Mouse (Mus musculus) urinary bladder, postnatal 36 days (tissue): ENCODE results near the gene Dscaml1.

Source experiments
- DNase-seq, 2 experiments: peaks; one replicate each; pipeline ENCODE4 v3.0.0; 2022; ENCODE audit warnings: low spot score in 2 of 2, mixed read lengths in 1 of 2

The Dscaml1 gene

DNA sequence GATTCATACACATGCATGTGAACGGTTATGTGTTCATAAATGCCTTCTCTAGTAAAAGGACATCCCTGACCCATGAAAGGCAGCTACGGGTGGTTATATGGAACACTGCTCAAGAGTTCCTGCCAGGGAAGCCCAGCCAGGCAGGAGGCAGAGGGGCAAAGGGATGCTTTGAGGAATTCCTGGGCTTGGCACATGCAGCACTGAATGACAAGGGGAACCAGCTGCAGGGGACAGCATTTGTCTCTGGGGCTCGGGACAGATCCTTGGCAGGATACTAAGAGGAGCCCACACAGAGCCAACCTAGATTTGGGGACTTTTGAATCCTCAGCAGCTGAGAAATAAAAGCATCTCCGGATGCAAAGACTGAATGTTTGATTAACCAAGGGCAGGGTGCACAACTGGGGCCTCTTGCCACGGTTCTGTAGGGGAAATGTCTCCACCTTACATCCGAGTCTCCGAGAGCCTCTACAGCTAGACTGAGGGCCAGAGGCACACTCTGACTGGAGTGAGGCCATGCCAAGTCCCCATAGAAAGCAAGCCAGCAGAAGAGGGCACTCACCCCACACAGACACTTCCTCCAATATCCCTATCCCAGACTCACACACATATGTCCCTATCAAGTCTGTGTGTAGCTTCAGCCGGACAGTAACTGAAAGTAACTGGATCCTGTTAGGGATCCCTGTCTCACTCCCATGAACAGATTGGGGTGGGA, 251.7 kb downstream of the Dscaml1 start:
- DNase-seq = no peak

DNA sequence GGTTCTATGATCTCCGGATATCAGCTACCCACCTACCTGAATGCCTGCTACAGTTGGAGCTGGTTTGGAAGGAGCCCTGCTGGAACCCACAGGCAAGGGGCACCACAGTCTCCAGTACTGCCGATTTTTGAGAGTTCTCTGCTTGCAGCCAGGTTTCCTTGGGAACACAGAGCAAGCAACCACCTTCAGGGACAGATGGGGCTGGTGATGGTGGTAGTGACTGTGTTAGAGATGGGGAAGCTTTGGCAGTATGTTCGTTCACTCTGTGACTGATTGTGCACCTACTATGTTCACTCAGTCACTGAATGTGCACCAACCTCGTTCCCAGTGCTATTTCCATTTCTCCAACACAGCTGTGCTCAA, 252.2 kb downstream of the Dscaml1 start:
- no peak for DNase-seq

DNA sequence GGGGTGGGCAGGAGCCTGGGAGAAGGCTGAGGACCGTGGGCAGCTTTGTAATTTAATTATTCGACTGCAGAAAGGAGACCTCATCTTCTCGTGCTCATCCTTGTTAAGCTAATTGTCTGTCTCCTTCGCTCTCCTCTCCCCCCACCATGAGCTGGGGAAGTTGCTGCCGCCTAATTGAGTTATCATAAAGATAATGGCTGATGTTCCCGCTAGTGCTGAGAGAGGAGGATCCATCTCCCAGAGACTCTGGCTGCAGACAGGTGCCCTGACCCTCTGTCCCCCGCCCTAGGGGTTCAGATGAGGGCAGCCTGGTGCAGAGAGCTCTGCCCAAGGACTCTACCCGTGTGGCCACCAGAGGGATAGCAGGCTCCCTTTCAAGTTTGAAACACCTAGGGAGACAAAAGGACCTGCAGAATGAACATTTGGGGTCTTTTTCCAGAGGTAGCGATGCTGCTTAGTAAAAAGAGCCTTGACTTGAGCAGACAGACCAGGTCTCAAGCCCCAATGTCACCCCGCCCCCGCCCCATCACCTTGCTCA, 256.1 kb downstream of the Dscaml1 start:
- DNase-seq = no peak

DNA sequence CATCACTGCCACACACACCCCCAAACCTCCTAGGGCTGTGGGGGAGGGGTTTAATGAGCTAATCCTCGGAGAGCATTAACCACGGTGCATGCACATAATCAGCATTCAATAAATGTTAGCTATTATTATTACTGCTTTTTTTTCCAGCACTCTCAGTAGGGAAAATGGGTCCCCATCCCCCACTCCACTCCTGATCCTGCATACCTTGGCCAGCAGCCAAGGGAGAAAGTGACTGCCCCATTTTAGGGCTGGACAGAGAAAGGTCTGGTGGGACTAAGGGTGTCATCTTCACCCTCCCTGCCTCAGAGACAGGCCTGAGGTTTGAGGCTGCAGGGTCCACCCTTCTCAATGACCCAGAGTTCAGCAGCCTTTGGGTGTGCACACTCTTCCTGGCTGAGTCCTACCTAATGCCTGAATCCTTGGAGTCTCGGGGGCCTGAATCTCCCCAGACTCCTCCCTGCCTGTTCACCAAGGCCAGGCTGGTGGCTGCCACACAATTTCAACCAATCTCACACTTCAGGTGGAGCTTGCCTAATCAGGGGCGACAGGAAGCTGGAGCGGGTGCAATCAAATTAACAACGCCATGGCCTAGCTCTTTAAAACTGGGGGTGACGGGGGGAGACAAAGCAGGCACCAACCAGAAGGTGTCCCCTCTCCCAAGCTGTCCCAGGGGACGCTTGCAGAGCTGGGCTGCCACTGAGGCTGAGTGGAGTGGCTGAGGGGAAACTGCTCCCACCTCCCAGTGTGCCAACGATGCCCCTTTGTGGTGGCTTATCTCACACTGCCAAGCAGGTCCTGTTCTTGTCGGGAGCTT, 267.2 kb downstream of the Dscaml1 start:
- no peak for DNase-seq

- DNase-seq = no peak
Observed at GRCm38 (mm10) chr9:45694256-45694655, 267.8 kb downstream of the Dscaml1 start.

DNA sequence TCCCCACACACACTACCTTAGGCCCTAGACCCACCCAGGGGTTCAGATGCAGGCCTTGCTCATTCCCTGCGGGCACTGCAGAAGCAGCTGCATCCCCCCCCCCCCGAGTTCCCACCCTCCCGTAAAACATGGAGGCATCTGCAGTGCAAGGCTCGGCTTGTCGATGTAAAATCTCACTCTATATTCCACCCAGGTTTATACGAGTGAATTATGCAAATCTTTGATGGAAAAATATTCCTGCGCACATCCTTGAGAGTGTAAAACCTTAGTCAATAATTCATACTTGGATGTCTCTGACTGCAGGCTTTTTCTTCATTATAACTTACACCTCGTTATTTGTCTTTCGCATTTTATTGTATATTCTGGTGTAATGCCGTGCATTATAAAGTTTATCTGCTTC, 272.7 kb downstream of the Dscaml1 start:
- no peak for DNase-seq

DNA sequence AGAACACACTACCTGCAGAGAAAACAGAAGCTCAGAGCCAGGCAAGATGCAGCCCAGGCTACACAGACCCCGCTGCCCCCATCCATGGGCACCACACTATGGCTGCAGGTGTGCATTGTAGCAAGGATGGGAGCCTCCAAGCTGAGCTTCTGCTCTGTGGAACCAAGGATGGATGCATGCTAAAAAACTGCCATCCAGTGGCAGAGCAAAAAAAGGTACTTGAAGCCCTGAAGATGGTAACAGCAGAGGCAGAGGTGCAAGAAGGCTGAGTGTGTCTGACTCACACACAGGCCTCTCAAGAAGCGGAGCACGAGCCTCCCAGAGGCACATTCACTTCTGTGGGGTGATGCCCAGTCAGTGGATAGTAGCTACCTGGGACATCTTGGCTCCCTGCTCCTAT, 276.8 kb downstream of the Dscaml1 start:
- no peak for DNase-seq

- DNase-seq = no peak
Observed at GRCm38 (mm10) chr9:45704441-45704840, 278.0 kb downstream of the Dscaml1 start.

GRCm38 (mm10) chr9:45710300-45710699, 283.9 kb downstream of the Dscaml1 start:
- no peak for DNase-seq

GRCm38 (mm10) chr9:45715387-45715786, 289.0 kb downstream of the Dscaml1 start:
- DNase-seq = no peak

DNA sequence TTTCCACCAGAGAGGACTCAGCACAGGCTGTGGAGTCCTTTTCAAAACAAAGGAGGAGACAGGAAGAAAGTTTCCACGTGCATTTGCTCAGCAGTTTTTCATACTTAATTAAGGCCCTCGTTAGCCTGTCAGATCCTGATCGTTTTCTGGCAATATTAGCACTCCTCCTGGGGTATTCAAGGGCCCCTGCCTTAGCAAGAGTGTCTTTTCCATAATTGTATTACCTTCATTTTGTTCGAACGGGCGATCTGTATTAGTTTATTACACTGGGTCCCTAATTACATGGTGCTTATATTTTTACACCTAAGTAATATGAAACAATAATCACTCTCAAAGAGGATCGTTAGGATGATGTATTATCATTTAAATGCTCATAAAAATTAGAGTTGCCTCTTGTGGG, 293.6 kb downstream of the Dscaml1 start:
- DNase-seq = no peak

- no peak for DNase-seq
Observed at GRCm38 (mm10) chr9:45731851-45732250, 305.4 kb downstream of the Dscaml1 start.

- no peak for DNase-seq
Observed at GRCm38 (mm10) chr9:45733246-45733645, 306.8 kb downstream of the Dscaml1 start.

- DNase-seq = no peak
Observed at GRCm38 (mm10) chr9:45739001-45739701, 312.7 kb downstream of the Dscaml1 start.

DNA sequence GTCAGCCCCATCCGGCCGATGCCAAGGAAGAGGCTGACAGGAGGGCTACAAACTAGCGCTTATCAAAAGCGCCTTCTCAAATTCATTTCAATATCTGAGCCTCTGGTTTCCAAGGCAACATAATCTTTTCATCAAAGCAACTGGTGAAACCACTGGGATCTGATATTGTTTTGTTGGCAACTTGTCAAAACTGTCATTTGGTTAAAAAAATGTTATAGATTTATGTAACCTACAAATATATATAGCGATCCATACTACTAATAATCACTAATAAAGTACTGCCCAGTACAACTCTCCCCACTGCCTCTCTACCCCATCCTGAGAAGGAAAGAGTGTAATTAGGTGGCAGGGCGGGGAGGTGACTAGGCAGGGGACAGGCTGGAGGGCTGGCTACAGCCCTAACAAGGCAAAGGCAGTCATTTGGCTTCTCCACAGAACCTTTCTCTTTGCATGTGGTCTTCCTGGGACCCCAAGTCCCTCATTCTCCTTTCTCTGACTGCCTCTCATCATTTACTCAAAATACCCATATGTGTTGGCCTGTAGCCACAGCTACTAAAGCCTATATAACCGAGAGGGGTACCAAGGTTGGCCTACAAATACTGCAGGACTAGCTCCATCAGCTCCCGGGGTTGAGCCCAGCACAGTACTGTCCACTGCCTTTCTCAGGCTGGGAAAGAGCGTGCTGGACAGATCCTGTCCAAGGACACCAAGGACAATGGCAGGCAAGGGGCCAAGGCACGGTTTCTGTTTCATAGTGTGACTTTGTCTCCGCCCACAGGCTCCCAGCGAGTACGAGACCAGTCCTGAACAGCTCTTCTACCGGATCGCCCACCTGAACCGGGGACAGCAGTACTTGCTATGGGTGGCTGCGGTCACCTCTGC, 313.5 kb downstream of the Dscaml1 start:
- DNase-seq = no peak

DNA sequence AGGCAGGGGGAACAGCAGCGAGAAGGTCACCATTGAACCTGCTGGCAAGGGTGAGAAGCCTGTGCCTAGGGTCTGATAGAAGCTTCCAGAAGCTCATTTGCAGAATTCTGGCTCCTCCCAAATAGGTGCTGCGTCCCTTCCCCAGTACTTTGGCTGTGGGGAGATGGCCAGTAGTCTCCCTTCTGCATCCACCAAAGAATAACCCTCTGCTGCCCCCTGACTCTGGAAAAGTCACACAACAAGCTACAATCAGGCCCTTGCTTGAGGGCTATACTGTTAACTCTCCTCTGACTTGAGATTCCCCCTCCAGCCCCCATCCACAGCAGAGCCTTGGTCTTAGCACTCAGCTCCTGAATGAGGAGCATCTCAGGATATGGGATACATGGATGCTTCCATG, 314.2 kb downstream of the Dscaml1 start:
- DNase-seq = no peak

DNA sequence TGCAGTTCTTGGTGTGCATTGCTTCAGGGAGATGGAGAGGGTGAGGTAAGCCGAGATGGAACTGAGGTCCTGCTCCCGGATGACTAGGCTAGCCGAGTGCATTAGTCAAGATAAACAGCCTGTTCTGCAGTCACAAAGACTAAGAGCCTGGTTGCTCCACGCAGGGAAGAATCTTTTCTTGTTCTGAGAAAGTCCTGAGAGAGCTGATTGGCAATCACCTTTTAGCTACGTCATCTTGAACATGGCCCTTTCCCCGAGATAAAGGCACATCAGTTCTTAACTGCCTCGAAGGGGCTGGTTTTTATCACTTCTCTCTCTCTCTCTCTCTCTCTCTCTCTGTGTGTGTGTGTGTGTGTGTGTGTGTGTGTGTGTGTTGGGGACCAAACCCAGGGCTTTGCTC, 319.0 kb downstream of the Dscaml1 start:
- DNase-seq = no peak

DNA sequence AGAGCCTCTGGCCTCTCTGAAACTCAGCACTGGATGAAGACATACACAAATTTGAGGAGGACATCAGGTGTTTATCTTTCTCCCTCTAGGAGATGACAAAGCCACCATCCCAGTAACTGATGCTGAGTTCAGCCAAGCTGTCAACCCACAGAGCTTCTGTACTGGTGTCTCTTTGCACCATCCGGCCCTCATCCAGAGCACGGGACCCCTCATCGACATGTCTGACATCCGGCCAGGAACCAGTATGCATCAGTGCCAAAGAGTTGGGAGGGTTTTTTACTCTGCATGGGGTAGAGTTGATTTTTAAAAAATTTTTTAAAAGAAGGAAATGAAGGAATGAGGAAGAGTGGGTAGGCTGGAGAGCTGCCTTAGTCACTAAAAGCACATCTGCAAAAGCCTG, 323.5 kb downstream of the Dscaml1 start:
- no peak for DNase-seq

- peak; percentile 41 to 65 for DNase-seq
Observed at GRCm38 (mm10) chr9:45754452-45755091, 328.1 kb downstream of the Dscaml1 start.

GRCm38 (mm10) chr9:45766195-45766594, 339.8 kb downstream of the Dscaml1 start:
- no peak for DNase-seq

DNA sequence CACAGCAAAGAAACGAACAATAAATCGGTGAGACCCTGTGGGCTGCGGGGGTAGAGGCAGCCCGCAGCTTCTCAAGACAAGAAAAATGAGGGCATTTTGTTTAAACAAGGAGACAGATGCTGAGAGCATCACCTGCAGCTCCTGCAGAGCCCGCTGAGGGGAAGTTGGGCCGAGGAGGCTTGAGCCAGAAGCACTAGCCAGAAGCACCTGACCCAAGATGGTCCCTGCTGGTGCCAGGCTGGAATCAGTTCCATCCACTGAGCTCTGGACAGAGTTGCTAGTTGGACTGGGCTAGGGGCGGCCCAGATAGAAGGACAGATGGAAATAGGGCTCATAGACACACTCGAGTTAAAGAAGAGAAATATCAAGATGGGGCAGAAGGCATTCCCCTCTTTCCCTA, 340.7 kb downstream of the Dscaml1 start:
- no peak for DNase-seq
